Mouse (Mus musculus) thymus, adult 2 months (tissue): Measurements from ENCODE around the gene Eps8l1. TPM values are rescaled to one million over a fixed set of nuclear protein-coding genes. Genes with fewer than 3 reads are reported as not detected.
A peak's percentile ranks its signal among the peaks of the same experiment; 100 is the strongest.

ENCODE experiments used
- DNase-seq: peaks from one replicate; pipeline ENCODE4 v3.0.0; 2021
- H3K27ac ChIP-seq: fragments of 200-500 bp; 2 replicates; pipeline ENCODE4 v1.5.1; 2012; ENCODE audit warnings: low read length, control low read depth; ENCODE audit not compliant: control insufficient read depth, insufficient read depth
- H3K27me3 ChIP-seq: fragments of 200-500 bp; 2 replicates; pipeline ENCODE4 v1.6.1; 2012; ENCODE audit warnings: mild to moderate bottlenecking, low read length, moderate library complexity, mixed read lengths; ENCODE audit not compliant: control insufficient read depth, insufficient read depth
- H3K36me3 ChIP-seq: fragments of 200-500 bp; 2 replicates; pipeline ENCODE4 v1.6.1; 2012; ENCODE audit warnings: mild to moderate bottlenecking, low read length, moderate library complexity; ENCODE audit not compliant: control insufficient read depth, insufficient read depth
- H3K4me1 ChIP-seq: fragments of 200-500 bp; replicated peaks from 2 replicates; pipeline ENCODE4 v1.6.1; 2012; ENCODE audit warnings: low read length; ENCODE audit not compliant: control insufficient read depth, insufficient read depth
- H3K4me3 ChIP-seq: fragments of 200-500 bp; 2 replicates; pipeline ENCODE4 v1.5.1; 2012; ENCODE audit warnings: mild to moderate bottlenecking, low read length, control low read depth, moderate library complexity; ENCODE audit not compliant: control insufficient read depth, insufficient read depth
- CTCF ChIP-seq: fragments of 200-500 bp; IDR thresholded peaks from 2 replicates; pipeline ENCODE4 v1.5.1; 2012; ENCODE audit warnings: mild to moderate bottlenecking, control low read depth, low read length, moderate library complexity, borderline replicate concordance; ENCODE audit not compliant: control insufficient read depth, poor library complexity, insufficient read depth; ENCODE audit errors: extremely low read depth
- POLR2A ChIP-seq: fragments of 200-500 bp; IDR thresholded peaks from 2 replicates; pipeline ENCODE4 v1.6.1; 2012; ENCODE audit warnings: mild to moderate bottlenecking, low read length, control low read depth, moderate library complexity; ENCODE audit not compliant: control insufficient read depth, poor library complexity, insufficient read depth; ENCODE audit errors: extremely low read depth
- WGBS: fragments of 180-500 bp; shearing (Covaris S2); methylation state at CpG from one replicate; pipeline ENCODE4 v1.1.7; 2018; 5-methylcytosine and 5-hydroxymethylcytosine counted together
- polyA plus RNA-seq: library from polyadenylated mRNA; depleted of rRNA; stranded (reverse); fragments of >200 nt; gene quantifications from 2 replicates; pipeline ENCODE4 v1.2.3, GENCODE M21; 2012

Gene Eps8l1
- polyA plus RNA-seq, 1 experiment, result 4.2 TPM

- no peak for DNase-seq
- Histone ChIP-seq H3K4me1 (peaks cover 3% of the 10 kb centered on the region), H3K4me3 (peak overlapping the region; percentile 6; the same call in 1 of the 2 replicates), H3K36me3 (peaks cover 17% of the 10 kb centered on the region), H3K27me3 (no peaks in the 10 kb centered on the region; the same call in 1 of the 2 replicates), H3K27ac (no peak overlapping the region)
- TF ChIP-seq POLR2A, result no peak
- TF ChIP-seq CTCF, result no peak
- whole genome bisulfite sequencing, result 30% methylated on average over 39 of the region's 39 CpGs
Observed at GRCm38 (mm10) chr7:4478021-4478795, 17.7 kb downstream of the Eps8l1 start.

GRCm38 (mm10) chr7:4478796-4479291 lies 18.4 kb downstream of the Eps8l1 start:
- no peak for TF ChIP-seq CTCF
- no peak for TF ChIP-seq POLR2A
- H3K27ac ChIP-seq, result no peak overlapping the region
- WGBS, result 36% methylated on average over 16 of the region's 16 CpGs
- peaks cover 3% of the 10 kb centered on the region for H3K4me1 ChIP-seq
- H3K4me3 ChIP-seq, result peak overlapping the region; percentile 6; the same call in 1 of the 2 replicates
- DNase-seq, result no peak
- no peaks in the 10 kb centered on the region; the same call in 1 of the 2 replicates for H3K27me3 ChIP-seq
- H3K36me3 ChIP-seq, result peaks cover 23% of the 10 kb centered on the region

- Histone ChIP-seq H3K27ac (no peak overlapping the region), H3K36me3 (peaks cover 25% of the 10 kb centered on the region), H3K27me3 (no peaks in the 10 kb centered on the region; the same call in 1 of the 2 replicates)
Observed at GRCm38 (mm10) chr7:4479674-4480073, 19.2 kb downstream of the Eps8l1 start.

GRCm38 (mm10) chr7:4482281-4482680 lies 21.8 kb downstream of the Eps8l1 start:
- peaks cover 3% of the 10 kb centered on the region for H3K4me1 ChIP-seq
- 94% methylated on average over 12 of the region's 12 CpGs for WGBS
- TF ChIP-seq CTCF (no peak), POLR2A (no peak)
- no peaks in the 10 kb centered on the region; the same call in 1 of the 2 replicates for H3K27me3 ChIP-seq
- H3K36me3 ChIP-seq, result peaks cover 25% of the 10 kb centered on the region
- no peak overlapping the region for H3K4me3 ChIP-seq
- no peak overlapping the region for H3K27ac ChIP-seq
- DNase-seq, result no peak

More at GRCm38 (mm10) chr7:4479674-4480073, 19.2 kb downstream of the Eps8l1 start:
- TF ChIP-seq CTCF, result no peak
- TF ChIP-seq POLR2A, result no peak
- 52% methylated on average over 6 of the region's 6 CpGs for WGBS
- no peak overlapping the region for H3K4me3 ChIP-seq
- peak; percentile 39 for DNase-seq
- H3K4me1 ChIP-seq, result peaks cover 3% of the 10 kb centered on the region

GRCm38 (mm10) chr7:4491308-4491707 lies 30.8 kb downstream of the Eps8l1 start:
- TF ChIP-seq CTCF, result no peak
- TF ChIP-seq POLR2A, result no peak
- 75% methylated on average over 6 of the region's 6 CpGs for WGBS
- no peak overlapping the region for H3K27ac ChIP-seq
- peaks cover 15% of the 10 kb centered on the region; the same call in 1 of the 2 replicates for H3K36me3 ChIP-seq
- no peak for DNase-seq
- H3K4me1 ChIP-seq, result peaks cover 12% of the 10 kb centered on the region
- H3K4me3 ChIP-seq, result no peak overlapping the region
- H3K27me3 ChIP-seq, result no peaks in the 10 kb centered on the region

GRCm38 (mm10) chr7:4492284-4493224 lies 32.1 kb downstream of the Eps8l1 start:
- no peaks in the 10 kb centered on the region for H3K27me3 ChIP-seq
- peaks cover 23% of the 10 kb centered on the region for H3K36me3 ChIP-seq
- H3K4me1 ChIP-seq, result peaks cover 12% of the 10 kb centered on the region
- peak; percentile 23 for DNase-seq
- H3K27ac ChIP-seq, result no peak overlapping the region
- 47% methylated on average over 13 of the region's 13 CpGs for WGBS
- H3K4me3 ChIP-seq, result no peak overlapping the region
- TF ChIP-seq POLR2A (no peak), CTCF (no peak)

- no peak for DNase-seq
- Histone ChIP-seq H3K4me1 (peaks cover 19% of the 10 kb centered on the region), H3K27me3 (no peaks in the 10 kb centered on the region), H3K27ac (no peak overlapping the region), H3K4me3 (no peak overlapping the region), H3K36me3 (peaks cover 23% of the 10 kb centered on the region)
- no peak for TF ChIP-seq POLR2A
- 91% methylated on average over 1 of the region's 1 CpGs for WGBS
Observed at GRCm38 (mm10) chr7:4493991-4494390, 33.5 kb downstream of the Eps8l1 start.
